Mouse (Mus musculus) kidney, embryonic 14.5 days (tissue): Measurements from ENCODE around the gene Rasd1. TPM values are rescaled to one million over a fixed set of nuclear protein-coding genes. Genes with fewer than 3 reads are reported as not detected.

Experiments
- ATAC-seq: fragments of 200-750 bp; cut with Nextera tagmentation; 2 replicates; pipeline ENCODE4 v1.8.0; 2017; ENCODE audit warnings: moderate number of reproducible peaks, mild to moderate bottlenecking, moderate TSS enrichment, moderate library complexity; ENCODE audit not compliant: low FRiP score, low TSS enrichment
- H3K27ac ChIP-seq: fragments of 300-500 bp; sonication (generic); 2 replicates; pipeline ENCODE4 v1.5.1; 2014; ENCODE audit warnings: low read depth, mild to moderate bottlenecking, low read length, moderate library complexity, mixed read lengths
- H3K27me3 ChIP-seq: fragments of 300-500 bp; sonication (generic); 2 replicates; pipeline ENCODE4 v1.6.1; 2014; ENCODE audit warnings: mild to moderate bottlenecking, low read length; ENCODE audit not compliant: control insufficient read depth, insufficient read depth
- H3K36me3 ChIP-seq: fragments of 300-500 bp; sonication (generic); 2 replicates; pipeline ENCODE4 v1.6.1; 2014; ENCODE audit warnings: low read length, mixed read lengths; ENCODE audit not compliant: control insufficient read depth, insufficient read depth
- H3K4me1 ChIP-seq: fragments of 300-500 bp; sonication (generic); 2 replicates; pipeline ENCODE4 v1.6.1; 2014; ENCODE audit warnings: low read length, mixed read lengths; ENCODE audit not compliant: control insufficient read depth, insufficient read depth
- H3K4me2 ChIP-seq: fragments of 300-500 bp; sonication (generic); replicated peaks from 2 replicates; pipeline ENCODE4 v1.6.1; 2014; ENCODE audit warnings: low read depth, mild to moderate bottlenecking, low read length
- H3K4me3 ChIP-seq: fragments of 300-500 bp; sonication (generic); 2 replicates; pipeline ENCODE4 v1.5.1; 2014; ENCODE audit warnings: mild to moderate bottlenecking, low read length
- H3K9ac ChIP-seq: fragments of 300-500 bp; sonication (generic); 2 replicates; pipeline ENCODE4 v1.6.1; 2014; ENCODE audit warnings: low read depth, mild to moderate bottlenecking, low read length, moderate library complexity
- H3K9me3 ChIP-seq: fragments of 300-500 bp; sonication (generic); 2 replicates; pipeline ENCODE4 v1.6.1; 2016; ENCODE audit warnings: low read length; ENCODE audit not compliant: control insufficient read depth
- WGBS: fragments of 180-500 bp; shearing (Covaris S2); extraction: QIAGEN DNeasy Blood & Tissue Kit; methylation state at CpG from one replicate; pipeline ENCODE4 v1.1.7; 2014; 5-methylcytosine and 5-hydroxymethylcytosine counted together
- polyA plus RNA-seq: library from polyadenylated mRNA; unstranded; fragments of >200 nt; fragmentation: Nextera tagmentation; extraction: Ambion mirVana; gene quantifications from 2 replicates; pipeline ENCODE4 v1.2.1, GENCODE M21; 2014

The Rasd1 gene
- polyA plus RNA-seq, 1 experiment from 2014 or later, result 3.0 TPM

DNA sequence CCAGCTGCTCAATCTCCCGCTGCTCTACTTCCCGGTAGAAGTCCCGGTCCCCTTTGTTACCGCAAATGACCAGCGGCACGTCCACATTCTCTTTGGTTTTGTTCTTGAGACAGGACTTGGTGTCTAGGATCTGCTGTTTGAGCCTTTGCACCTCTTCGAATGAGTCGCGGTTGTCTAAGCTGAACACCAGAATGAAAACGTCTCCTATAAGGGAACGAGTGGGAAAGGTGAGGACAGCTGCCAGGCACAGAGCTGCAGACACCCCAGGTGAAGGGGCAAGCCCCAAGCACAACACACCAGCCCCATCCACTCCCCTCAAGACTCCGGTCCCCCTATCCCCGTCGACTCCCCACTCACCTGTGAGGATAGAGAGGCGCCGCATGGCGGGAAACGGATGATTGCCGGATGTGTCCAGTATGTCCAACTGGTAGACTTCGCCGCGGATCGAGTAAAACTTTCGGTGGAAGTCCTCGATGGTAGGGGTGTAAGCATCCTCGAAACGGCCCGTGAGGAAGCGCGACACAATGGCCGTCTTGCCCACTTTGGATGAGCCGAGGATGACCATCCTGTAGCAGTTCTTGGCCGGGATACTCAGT lies 483 bp downstream of the Rasd1 start:
- Histone ChIP-seq H3K9ac (peak overlapping the region; percentile 60), H3K27ac (no peak overlapping the region), H3K4me2 (peak overlapping the region; percentile 96), H3K9me3 (no peaks in the 10 kb centered on the region), H3K36me3 (peaks cover 19% of the 10 kb centered on the region), H3K4me1 (peaks cover 19% of the 10 kb centered on the region), H3K4me3 (peak overlapping the region; percentile 49), H3K27me3 (peaks cover 19% of the 10 kb centered on the region; the same call in 1 of the 2 replicates)
- 2% methylated on average over 33 of the region's 33 CpGs for WGBS
- ATAC-seq, result peak; percentile 29; the same call in 1 of the 2 replicates

DNA sequence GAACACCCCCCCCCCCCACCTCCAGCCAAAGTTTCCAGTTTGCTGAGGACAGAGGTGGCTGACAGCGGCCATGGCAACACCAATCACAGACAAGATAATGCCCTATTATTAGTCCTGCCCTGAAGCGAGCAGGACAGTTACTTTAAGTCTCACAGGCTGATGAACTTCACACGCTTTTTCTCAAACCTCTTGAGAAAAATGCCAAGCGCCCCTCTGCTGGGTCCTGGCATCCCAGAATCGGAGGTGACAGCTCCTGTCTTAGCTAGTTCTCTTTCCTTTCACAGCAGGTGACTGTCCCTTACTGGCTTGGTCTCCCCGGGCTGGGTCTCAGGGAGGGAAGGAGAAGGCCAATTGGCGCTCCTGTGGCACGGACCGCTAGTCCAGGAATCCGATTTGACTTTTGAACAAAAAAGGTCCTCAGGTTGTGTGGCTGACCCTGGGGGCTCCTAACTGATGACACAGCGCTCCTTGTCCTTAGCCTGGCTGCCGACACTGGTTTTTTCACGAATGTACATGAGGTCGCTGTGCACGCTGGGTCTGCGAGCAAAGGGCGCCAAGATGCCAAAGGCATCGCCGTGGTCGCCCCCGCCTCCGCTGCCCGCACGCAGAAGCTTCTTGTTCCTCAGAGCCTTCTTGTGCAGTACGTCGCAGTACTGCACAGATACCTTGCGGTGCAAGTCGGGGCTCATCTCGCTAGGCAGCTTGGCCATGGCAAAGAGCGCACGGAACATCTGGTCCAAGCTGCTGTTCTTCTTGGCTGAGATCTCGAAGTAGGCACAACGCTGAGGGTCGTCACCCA lies 1.2 kb downstream of the Rasd1 start:
- Histone ChIP-seq H3K27ac (no peak overlapping the region), H3K9me3 (no peaks in the 10 kb centered on the region), H3K4me3 (peak overlapping the region; percentile 49), H3K36me3 (peaks cover 19% of the 10 kb centered on the region), H3K4me2 (peak overlapping the region; percentile 96), H3K9ac (peak overlapping the region; percentile 60; the same call in 1 of the 2 replicates), H3K4me1 (peaks cover 19% of the 10 kb centered on the region), H3K27me3 (peaks cover 19% of the 10 kb centered on the region; the same call in 1 of the 2 replicates)
- 7% methylated on average over 34 of the region's 34 CpGs for WGBS
- no peak for ATAC-seq

GRCm38 (mm10) chr11:59962590-59962989 lies 2.2 kb downstream of the Rasd1 start:
- peaks cover 19% of the 10 kb centered on the region for H3K4me1 ChIP-seq
- no peaks in the 10 kb centered on the region for H3K9me3 ChIP-seq
- no peak overlapping the region for H3K27ac ChIP-seq
- H3K4me3 ChIP-seq, result no peak overlapping the region
- WGBS, result 67% methylated on average over 3 of the region's 3 CpGs
- H3K9ac ChIP-seq, result no peak overlapping the region
- no peak for ATAC-seq
- H3K36me3 ChIP-seq, result peaks cover 19% of the 10 kb centered on the region
- H3K4me2 ChIP-seq, result no peak overlapping the region
- peaks cover 19% of the 10 kb centered on the region; the same call in 1 of the 2 replicates for H3K27me3 ChIP-seq

DNA sequence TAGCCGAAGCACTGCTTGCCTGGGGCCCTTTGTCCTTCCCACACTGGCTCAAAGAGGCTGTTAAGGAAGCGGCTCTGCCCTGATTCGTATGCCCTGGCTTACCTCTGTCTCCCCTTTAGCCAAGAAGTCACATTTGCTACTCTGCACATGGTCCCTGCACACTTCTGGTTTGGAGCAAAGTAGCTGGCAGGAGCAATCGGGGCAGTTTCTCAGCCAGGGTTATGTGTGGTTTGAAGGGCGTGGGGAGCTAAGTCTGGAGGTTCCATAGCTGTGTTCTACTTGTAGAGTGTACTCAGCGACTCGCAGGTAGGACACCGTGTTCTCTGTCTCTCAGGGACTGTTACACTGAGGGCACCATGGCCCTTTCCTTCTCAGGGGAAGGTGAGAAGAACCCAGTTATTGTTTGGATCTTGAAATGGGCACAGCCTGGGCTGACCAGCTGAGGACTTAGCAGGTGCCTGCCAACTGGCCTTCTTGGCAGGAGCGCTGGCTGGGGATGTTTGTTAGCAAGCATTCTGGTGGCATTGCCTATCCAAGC lies 3.3 kb downstream of the Rasd1 start:
- Histone ChIP-seq H3K4me3 (no peak overlapping the region), H3K9ac (no peak overlapping the region), H3K27ac (no peak overlapping the region), H3K4me2 (no peak overlapping the region), H3K27me3 (peaks cover 19% of the 10 kb centered on the region; the same call in 1 of the 2 replicates), H3K36me3 (peaks cover 19% of the 10 kb centered on the region), H3K9me3 (no peaks in the 10 kb centered on the region), H3K4me1 (peaks cover 19% of the 10 kb centered on the region)
- WGBS, result 90% methylated on average over 9 of the region's 9 CpGs
- no peak for ATAC-seq

- Histone ChIP-seq H3K4me2 (no peak overlapping the region), H3K27me3 (peaks cover 19% of the 10 kb centered on the region; the same call in 1 of the 2 replicates), H3K4me1 (peaks cover 13% of the 10 kb centered on the region), H3K36me3 (peaks cover 19% of the 10 kb centered on the region), H3K27ac (no peak overlapping the region), H3K9me3 (no peaks in the 10 kb centered on the region), H3K4me3 (no peak overlapping the region), H3K9ac (0 out of 2 replicates have a peak overlapping the region, but pooled peaks have one; percentile 12)
- WGBS, result 88% methylated on average over 20 of the region's 20 CpGs
- ATAC-seq, result no peak
These were observed 4.0 kb downstream of the Rasd1 start for GRCm38 (mm10) chr11:59960476-59961337.

GRCm38 (mm10) chr11:59959453-59959852 lies 5.3 kb downstream of the Rasd1 start:
- no peak overlapping the region for H3K9ac ChIP-seq
- no peak overlapping the region for H3K27ac ChIP-seq
- no peaks in the 10 kb centered on the region for H3K9me3 ChIP-seq
- no peak overlapping the region for H3K4me3 ChIP-seq
- H3K4me1 ChIP-seq, result peaks cover 8% of the 10 kb centered on the region; the same call in 1 of the 2 replicates
- H3K27me3 ChIP-seq, result peaks cover 17% of the 10 kb centered on the region; the same call in 1 of the 2 replicates
- H3K4me2 ChIP-seq, result no peak overlapping the region
- WGBS, result 81% methylated on average over 4 of the region's 4 CpGs
- ATAC-seq, result no peak
- peaks cover 19% of the 10 kb centered on the region for H3K36me3 ChIP-seq

GRCm38 (mm10) chr11:59956749-59957148 lies 8.0 kb downstream of the Rasd1 start:
- H3K4me3 ChIP-seq, result no peak overlapping the region
- no peaks in the 10 kb centered on the region for H3K9me3 ChIP-seq
- no peaks in the 10 kb centered on the region for H3K27me3 ChIP-seq
- WGBS, result 45% methylated on average over 6 of the region's 6 CpGs
- no peak for ATAC-seq
- no peak overlapping the region for H3K4me2 ChIP-seq
- no peak overlapping the region for H3K9ac ChIP-seq
- H3K27ac ChIP-seq, result no peak overlapping the region
- no peaks in the 10 kb centered on the region for H3K4me1 ChIP-seq
- H3K36me3 ChIP-seq, result peaks cover 14% of the 10 kb centered on the region

- no peak for ATAC-seq
- no peak overlapping the region for H3K27ac ChIP-seq
- 87% methylated on average over 14 of the region's 14 CpGs for WGBS
- H3K4me3 ChIP-seq, result no peak overlapping the region
- H3K36me3 ChIP-seq, result no peaks in the 10 kb centered on the region; the same call in 1 of the 2 replicates
- no peaks in the 10 kb centered on the region for H3K9me3 ChIP-seq
- no peaks in the 10 kb centered on the region for H3K27me3 ChIP-seq
- no peak overlapping the region for H3K4me2 ChIP-seq
- no peak overlapping the region for H3K9ac ChIP-seq
- H3K4me1 ChIP-seq, result peaks cover 7% of the 10 kb centered on the region; the same call in 1 of the 2 replicates
These were observed 11.9 kb downstream of the Rasd1 start for GRCm38 (mm10) chr11:59952892-59953291.
